ENCODE assay signal across 14 mouse cellular contexts in genomic region chr2:163657486-163657885, GRCm38 (mm10). TPM values are rescaled to one million over a fixed set of nuclear protein-coding genes. Genes with fewer than 3 reads are reported as not detected.
A peak's percentile ranks its signal among the peaks of the same experiment; 100 is the strongest.
ATAC-seq and TF ChIP-seq lines count a peak whose summit lies in the region.
"Had no signal": no experiment of that assay in that cellular context is flagged by ENCODE, and none has a peak within 500 bp of the region (broad histone marks: within the 10 kb centered on the region; RNA-seq: fewer than 3 reads in every experiment).

No protein-coding gene starts in this region.

- H3K4me1 ChIP-seq in forebrain, embryonic 13.5 days: peaks cover 24% of the 10 kb centered on the region
- H3K4me1 ChIP-seq in forebrain, embryonic 12.5 days: peaks cover 23% of the 10 kb centered on the region
- peaks cover 8% of the 10 kb centered on the region; the same call in 1 of the 2 replicates for H3K4me1 ChIP-seq in intestine, postnatal 0 days (replicated peaks; ENCODE audit: control insufficient read depth, insufficient read depth, low read length)
- peaks cover 5% of the 10 kb centered on the region; the same call in 1 of the 2 replicates for H3K4me1 ChIP-seq in intestine, embryonic 16.5 days (ENCODE audit: control insufficient read depth, insufficient read depth, low read length)
- peaks cover 23% of the 10 kb centered on the region for H3K4me1 ChIP-seq in midbrain, embryonic 15.5 days
- H3K4me1 ChIP-seq in midbrain, embryonic 13.5 days (replicated peaks): peaks cover 31% of the 10 kb centered on the region
- peaks cover 11% of the 10 kb centered on the region for H3K4me1 ChIP-seq in neural tube, embryonic 14.5 days (ENCODE audit: control insufficient read depth, insufficient read depth, low read length)

- H3K9me3 ChIP-seq in forebrain, embryonic 13.5 days (replicated peaks): no peaks in the 10 kb centered on the region
- no peaks in the 10 kb centered on the region for H3K9me3 ChIP-seq in forebrain, embryonic 12.5 days
- no peaks in the 10 kb centered on the region for H3K9me3 ChIP-seq in intestine, postnatal 0 days (ENCODE audit: control insufficient read depth)
- no peaks in the 10 kb centered on the region for H3K9me3 ChIP-seq in intestine, embryonic 16.5 days (ENCODE audit: control insufficient read depth, low read length)
- no peaks in the 10 kb centered on the region for H3K9me3 ChIP-seq in midbrain, embryonic 15.5 days
- no peaks in the 10 kb centered on the region for H3K9me3 ChIP-seq in midbrain, embryonic 13.5 days
- H3K9me3 ChIP-seq in neural tube, embryonic 14.5 days (ENCODE audit: control insufficient read depth, low read length): no peaks in the 10 kb centered on the region
- H3K9me3 ChIP-seq: embryonic facial prominence, embryonic 13.5 days; G1E; kidney, embryonic 15.5 days; midbrain, embryonic 12.5 days had no signal

- no peak overlapping the region for H3K4me3 ChIP-seq in forebrain, embryonic 13.5 days
- no peak overlapping the region for H3K4me3 ChIP-seq in forebrain, embryonic 12.5 days (replicated peaks)
- no peak overlapping the region for H3K4me3 ChIP-seq in intestine, postnatal 0 days (ENCODE audit: low read depth, low read length)
- H3K4me3 ChIP-seq in intestine, embryonic 16.5 days (ENCODE audit: low read length): no peak overlapping the region
- no peak overlapping the region for H3K4me3 ChIP-seq in midbrain, embryonic 15.5 days
- no peak overlapping the region for H3K4me3 ChIP-seq in midbrain, embryonic 13.5 days (replicated peaks)
- no peak overlapping the region for H3K4me3 ChIP-seq in neural tube, embryonic 14.5 days (ENCODE audit: low read depth, low read length)

- H3K36me3 ChIP-seq in forebrain, embryonic 13.5 days (ENCODE audit: poor library complexity, severe bottlenecking): no peaks in the 10 kb centered on the region
- H3K36me3 ChIP-seq in forebrain, embryonic 12.5 days (replicated peaks): no peaks in the 10 kb centered on the region
- H3K36me3 ChIP-seq in intestine, postnatal 0 days (ENCODE audit: control insufficient read depth, insufficient read depth): no peaks in the 10 kb centered on the region
- H3K36me3 ChIP-seq in intestine, embryonic 16.5 days (ENCODE audit: control insufficient read depth, insufficient read depth, low read length): no peaks in the 10 kb centered on the region
- H3K36me3 ChIP-seq in midbrain, embryonic 15.5 days (replicated peaks): no peaks in the 10 kb centered on the region
- H3K36me3 ChIP-seq in midbrain, embryonic 13.5 days: no peaks in the 10 kb centered on the region
- H3K36me3 ChIP-seq in neural tube, embryonic 14.5 days (ENCODE audit: control insufficient read depth, insufficient read depth, low read length): no peaks in the 10 kb centered on the region
- H3K36me3 ChIP-seq: embryonic facial prominence, embryonic 13.5 days; kidney, embryonic 15.5 days; midbrain, embryonic 12.5 days had no signal

- peak overlapping the region; percentile 68; the same call in 1 of the 2 replicates for H3K4me2 ChIP-seq in forebrain, embryonic 13.5 days
- no peak overlapping the region for H3K4me2 ChIP-seq in forebrain, embryonic 12.5 days
- 0 out of 2 replicates have a peak overlapping the region, but pooled peaks have one; percentile 59 for H3K4me2 ChIP-seq in intestine, postnatal 0 days (replicated peaks; ENCODE audit: low read depth)
- H3K4me2 ChIP-seq in intestine, embryonic 16.5 days (ENCODE audit: low read depth, low read length): no peak overlapping the region
- peak overlapping the region; percentile 70; the same call in 1 of the 2 replicates for H3K4me2 ChIP-seq in midbrain, embryonic 15.5 days
- no peak overlapping the region; the same call in 1 of the 2 replicates for H3K4me2 ChIP-seq in midbrain, embryonic 13.5 days (replicated peaks)
- H3K4me2 ChIP-seq in neural tube, embryonic 14.5 days (ENCODE audit: low read depth, low read length): peak overlapping the region; percentile 56

- no peak overlapping the region for H3K27ac ChIP-seq in forebrain, embryonic 13.5 days
- no peak overlapping the region for H3K27ac ChIP-seq in forebrain, embryonic 12.5 days
- no peak overlapping the region for H3K27ac ChIP-seq in intestine, postnatal 0 days (ENCODE audit: low read depth, low read length)
- H3K27ac ChIP-seq in intestine, embryonic 16.5 days (ENCODE audit: low read length): no peak overlapping the region
- no peak overlapping the region for H3K27ac ChIP-seq in midbrain, embryonic 15.5 days
- no peak overlapping the region for H3K27ac ChIP-seq in midbrain, embryonic 13.5 days
- no peak overlapping the region for H3K27ac ChIP-seq in neural tube, embryonic 14.5 days (ENCODE audit: low read depth, low read length)
- H3K27ac ChIP-seq: liver, embryonic 14.5 days; stomach, postnatal 0 days had no signal

- H3K9ac ChIP-seq in forebrain, embryonic 13.5 days: no peak overlapping the region
- no peak overlapping the region for H3K9ac ChIP-seq in forebrain, embryonic 12.5 days
- H3K9ac ChIP-seq in intestine, postnatal 0 days (ENCODE audit: low read depth, low read length): no peak overlapping the region
- no peak overlapping the region for H3K9ac ChIP-seq in intestine, embryonic 16.5 days (ENCODE audit: low read depth, low read length)
- H3K9ac ChIP-seq in midbrain, embryonic 15.5 days: no peak overlapping the region
- H3K9ac ChIP-seq in midbrain, embryonic 13.5 days (replicated peaks): no peak overlapping the region
- H3K9ac ChIP-seq in neural tube, embryonic 14.5 days (replicated peaks; ENCODE audit: low read depth, low read length): no peak overlapping the region

- no peak for TF ChIP-seq CTCF in intestine, postnatal 0 days (IDR thresholded peaks at IDR 0.05; ENCODE audit: low read depth)

- WGBS in forebrain, embryonic 13.5 days: 75% methylated on average over 2 of the region's 2 CpGs
- 75% methylated on average over 2 of the region's 2 CpGs for whole genome bisulfite sequencing in forebrain, embryonic 12.5 days
- WGBS in intestine, postnatal 0 days: 89% methylated on average over 2 of the region's 2 CpGs
- WGBS in intestine, embryonic 16.5 days: 86% methylated on average over 2 of the region's 2 CpGs
- WGBS in midbrain, embryonic 15.5 days: 79% methylated on average over 2 of the region's 2 CpGs
- 84% methylated on average over 2 of the region's 2 CpGs for WGBS in midbrain, embryonic 13.5 days
- 86% methylated on average over 2 of the region's 2 CpGs for WGBS in neural tube, embryonic 14.5 days

- H3K27me3 ChIP-seq in forebrain, embryonic 13.5 days: no peaks in the 10 kb centered on the region
- no peaks in the 10 kb centered on the region for H3K27me3 ChIP-seq in forebrain, embryonic 12.5 days
- no peaks in the 10 kb centered on the region for H3K27me3 ChIP-seq in intestine, postnatal 0 days (replicated peaks; ENCODE audit: control insufficient read depth, insufficient read depth, low read length)
- H3K27me3 ChIP-seq in intestine, embryonic 16.5 days (replicated peaks; ENCODE audit: control insufficient read depth, insufficient read depth, low read length): no peaks in the 10 kb centered on the region
- no peaks in the 10 kb centered on the region for H3K27me3 ChIP-seq in midbrain, embryonic 15.5 days (replicated peaks)
- H3K27me3 ChIP-seq in midbrain, embryonic 13.5 days: no peaks in the 10 kb centered on the region
- no peaks in the 10 kb centered on the region for H3K27me3 ChIP-seq in neural tube, embryonic 14.5 days (ENCODE audit: control insufficient read depth, insufficient read depth, low read length)
- H3K27me3 ChIP-seq: embryonic facial prominence, embryonic 13.5 days; kidney, embryonic 15.5 days; midbrain, embryonic 12.5 days had no signal

- no peak for ATAC-seq in forebrain, embryonic 13.5 days
- no peak for ATAC-seq in forebrain, embryonic 12.5 days (ENCODE audit: low FRiP score)
- ATAC-seq in intestine, postnatal 0 days: no peak
- no peak for ATAC-seq in intestine, embryonic 16.5 days
- ATAC-seq in midbrain, embryonic 15.5 days (replicated peaks): 0 out of 2 replicates have a peak, but pooled peaks have one; percentile 40
- no peak for ATAC-seq in midbrain, embryonic 13.5 days
- no peak for ATAC-seq in neural tube, embryonic 14.5 days (ENCODE audit: low read depth)
- no peak for ATAC-seq in erythroid progenitor cell, adult 5-6 weeks (replicated peaks; ENCODE audit: low FRiP score, poor library complexity, severe bottlenecking)

RNA-seq across cellular contexts. Expression of gene Pkig, which starts 0.7 kb away (rescaled TPM):
- 169 and 170 TPM in 2 replicates for polyA plus RNA-seq in forebrain, embryonic 13.5 days (2015; fragmentation: Nextera tagmentation; extraction: Ambion mirVana)
- polyA plus RNA-seq in forebrain, embryonic 12.5 days (2016; fragmentation: Nextera tagmentation; extraction: Ambion mirVana): 156 and 158 TPM in 2 replicates
- 114 and 116 TPM in 2 replicates for polyA plus RNA-seq in intestine, postnatal 0 days (2015; fragmentation: Nextera tagmentation; extraction: Ambion mirVana)
- 115 and 122 TPM in 2 replicates for polyA plus RNA-seq in intestine, embryonic 16.5 days (2015; fragmentation: Nextera tagmentation; extraction: Ambion mirVana)
- 125 TPM in 2 replicates for polyA plus RNA-seq in midbrain, embryonic 15.5 days (2015; fragmentation: Nextera tagmentation; extraction: Ambion mirVana)
- 124 and 126 TPM in 2 replicates for polyA plus RNA-seq in midbrain, embryonic 13.5 days (2015; fragmentation: Nextera tagmentation; extraction: Ambion mirVana)
- 102 and 103 TPM in 2 replicates for polyA plus RNA-seq in neural tube, embryonic 14.5 days (2014; fragmentation: Nextera tagmentation; extraction: Ambion mirVana)
- total RNA-seq in erythroid progenitor cell, adult 5-6 weeks (2015; ENCODE audit: low replicate concordance): 93.5 and 103 TPM in 2 replicates
- total RNA-seq in erythroid progenitor cell, adult 5-6 weeks (2017; ENCODE audit: low replicate concordance): 86.6 and 90.7 TPM in 2 replicates

RNA-seq across cellular contexts. Expression of gene Serinc3, which starts 12.6 kb away (rescaled TPM):
- 23.9 and 26.4 TPM in 2 replicates for polyA plus RNA-seq in forebrain, embryonic 13.5 days (2015; fragmentation: Nextera tagmentation; extraction: Ambion mirVana)
- polyA plus RNA-seq in forebrain, embryonic 12.5 days (2016; fragmentation: Nextera tagmentation; extraction: Ambion mirVana): 32.1 and 36.1 TPM in 2 replicates
- polyA plus RNA-seq in intestine, postnatal 0 days (2015; fragmentation: Nextera tagmentation; extraction: Ambion mirVana): 61.3 and 68.5 TPM in 2 replicates
- polyA plus RNA-seq in intestine, embryonic 16.5 days (2015; fragmentation: Nextera tagmentation; extraction: Ambion mirVana): 55.4 and 57.1 TPM in 2 replicates
- 33.0 and 35.9 TPM in 2 replicates for polyA plus RNA-seq in midbrain, embryonic 15.5 days (2015; fragmentation: Nextera tagmentation; extraction: Ambion mirVana)
- 30.5 and 31.7 TPM in 2 replicates for polyA plus RNA-seq in midbrain, embryonic 13.5 days (2015; fragmentation: Nextera tagmentation; extraction: Ambion mirVana)
- polyA plus RNA-seq in neural tube, embryonic 14.5 days (2014; fragmentation: Nextera tagmentation; extraction: Ambion mirVana): 39.0 and 44.3 TPM in 2 replicates
- 1,699 and 1,907 TPM in 2 replicates for total RNA-seq in erythroid progenitor cell, adult 5-6 weeks (2015; ENCODE audit: low replicate concordance)
- 1,512 and 2,069 TPM in 2 replicates for total RNA-seq in erythroid progenitor cell, adult 5-6 weeks (2017; ENCODE audit: low replicate concordance)

RNA-seq across cellular contexts. Expression of gene Ttpal, which starts 55.4 kb away (rescaled TPM):
- polyA plus RNA-seq in forebrain, embryonic 13.5 days (2015; fragmentation: Nextera tagmentation; extraction: Ambion mirVana): 39.3 and 44.9 TPM in 2 replicates
- polyA plus RNA-seq in forebrain, embryonic 12.5 days (2016; fragmentation: Nextera tagmentation; extraction: Ambion mirVana): 49.4 and 49.8 TPM in 2 replicates
- 10.4 and 10.9 TPM in 2 replicates for polyA plus RNA-seq in intestine, postnatal 0 days (2015; fragmentation: Nextera tagmentation; extraction: Ambion mirVana)
- polyA plus RNA-seq in intestine, embryonic 16.5 days (2015; fragmentation: Nextera tagmentation; extraction: Ambion mirVana): 22.2 and 22.9 TPM in 2 replicates
- polyA plus RNA-seq in midbrain, embryonic 15.5 days (2015; fragmentation: Nextera tagmentation; extraction: Ambion mirVana): 47.1 and 50.2 TPM in 2 replicates
- polyA plus RNA-seq in midbrain, embryonic 13.5 days (2015; fragmentation: Nextera tagmentation; extraction: Ambion mirVana): 50.2 and 50.7 TPM in 2 replicates
- 45.5 and 57.1 TPM in 2 replicates for polyA plus RNA-seq in neural tube, embryonic 14.5 days (2014; fragmentation: Nextera tagmentation; extraction: Ambion mirVana)
- 10.8 and 10.9 TPM in 2 replicates for total RNA-seq in erythroid progenitor cell, adult 5-6 weeks (2015; ENCODE audit: low replicate concordance)
- 6.4 and 6.8 TPM in 2 replicates for total RNA-seq in erythroid progenitor cell, adult 5-6 weeks (2017; ENCODE audit: low replicate concordance)

Comparison
In these comparisons a context has a peak if more than half of its experiments do, and no peak if none do; other contexts are left out.
1. H3K4me2 ChIP-seq: peak in forebrain, embryonic 13.5 days (single experiment), intestine, postnatal 0 days (single experiment), midbrain, embryonic 15.5 days (single experiment) and neural tube, embryonic 14.5 days (single experiment); none in forebrain, embryonic 12.5 days (single experiment), intestine, embryonic 16.5 days (single experiment) and midbrain, embryonic 13.5 days (single experiment).